Mouse (Mus musculus): ENCODE measurements around the gene Pgp.

Pgp gene

GRCm38 (mm10) chr17:24520450-24520849 is 50.3 kb downstream of the Pgp start:
- no peak for DNase-seq (ENCODE audit: low spot score in 2 of 2)

Data from spleen, postnatal 4 days (tissue).